Mouse (Mus musculus) CH12.LX (cell line): Measurements from ENCODE around the gene Dand5. TPM values are rescaled to one million over a fixed set of nuclear protein-coding genes. Genes with fewer than 3 reads are reported as not detected.

ENCODE experiments used
- DNase-seq: peaks from one replicate; pipeline ENCODE4 v3.0.0-alpha.2; 2013; ENCODE audit errors: extremely low read depth
- H3K27ac ChIP-seq: 2 replicates; pipeline ENCODE4 v1.5.1; 2012; ENCODE audit warnings: low read depth, mild to moderate bottlenecking, control low read depth, moderate library complexity; ENCODE audit not compliant: insufficient read depth
- H3K27me3 ChIP-seq: replicated peaks from 2 replicates; pipeline ENCODE3; 2012; ENCODE audit warnings: inconsistent platforms
- H3K36me3 ChIP-seq, 2 experiments: replicated peaks in 1 of 2; 2 replicates each; pipeline versions ENCODE3 to v1.6.1; 2012; ENCODE audit warnings: inconsistent platforms in 1 of 2, low read length in 1 of 2, mild to moderate bottlenecking in 1 of 2, mixed read lengths in 1 of 2, moderate library complexity in 1 of 2; ENCODE audit not compliant: control insufficient read depth in 1 of 2, insufficient read depth in 1 of 2
- H3K4me1 ChIP-seq, 2 experiments: 2 replicates each; pipeline ENCODE4 v1.6.1; 2012; ENCODE audit warnings: inconsistent platforms in 1 of 2, moderate library complexity in 1 of 2; ENCODE audit not compliant: insufficient read depth in 2 of 2, control insufficient read depth in 1 of 2
- H3K4me2 ChIP-seq: 2 replicates; pipeline ENCODE4 v1.6.1; 2012; ENCODE audit warnings: low read depth, mild to moderate bottlenecking, control low read depth; ENCODE audit not compliant: poor library complexity, insufficient read depth, severe bottlenecking
- H3K4me3 ChIP-seq, 3 experiments: fragments of 150-350 bp in 1 of 3; sonication (generic) in 1 of 3; replicated peaks in 1 of 3; 2 replicates each; pipeline versions ENCODE3 to v1.5.1; 2011 to 2012; ENCODE audit warnings: low read depth in 2 of 3, low read length in 2 of 3, mild to moderate bottlenecking in 2 of 3, moderate library complexity in 2 of 3, control low read depth in 1 of 3, improper control_type of control experiment in 1 of 3, inconsistent platforms in 1 of 3, mixed read lengths in 1 of 3; ENCODE audit not compliant: poor library complexity in 1 of 3
- H3K79me2 ChIP-seq: replicated peaks from 2 replicates; pipeline ENCODE4 v1.6.1; 2012; ENCODE audit warnings: mild to moderate bottlenecking, moderate library complexity; ENCODE audit not compliant: control insufficient read depth, poor library complexity, insufficient read depth, severe bottlenecking; ENCODE audit errors: extremely low read depth
- H3K9ac ChIP-seq: 2 replicates; pipeline ENCODE4 v1.6.1; 2012; ENCODE audit warnings: low read depth, mild to moderate bottlenecking, control low read depth, moderate library complexity; ENCODE audit not compliant: insufficient read depth
- H3K9me3 ChIP-seq: replicated peaks from 2 replicates; pipeline ENCODE3; 2012; ENCODE audit warnings: low read length, inconsistent platforms, mixed read lengths
- BHLHE40 ChIP-seq: IDR thresholded peaks from 2 replicates; pipeline ENCODE4 v1.6.1; 2011; ENCODE audit warnings: mild to moderate bottlenecking, low read depth, low read length, improper control_type of control experiment
- CHD1 ChIP-seq: IDR thresholded peaks from 2 replicates; pipeline ENCODE4 v1.6.1; 2012; ENCODE audit warnings: low read depth, low read length, improper control_type of control experiment, inconsistent platforms
- CHD2 ChIP-seq: IDR thresholded peaks from 2 replicates; pipeline ENCODE4 v1.6.1; 2011; ENCODE audit warnings: low read length, improper control_type of control experiment
- CTCF ChIP-seq, 2 experiments: IDR thresholded peaks in 1 of 2; conservative IDR thresholded peaks in 1 of 2; 2 replicates each; pipeline ENCODE4 v1.5.1; 2011 to 2012; ENCODE audit warnings: low read depth in 2 of 2, low read length in 2 of 2, improper control_type of control experiment in 1 of 2, inconsistent platforms in 1 of 2, mild to moderate bottlenecking in 1 of 2, moderate library complexity in 1 of 2
- EP300 ChIP-seq: IDR thresholded peaks from 2 replicates; pipeline ENCODE4 v1.6.1; 2011; ENCODE audit warnings: low read length, improper control_type of control experiment
- GABPA ChIP-seq: IDR thresholded peaks from 2 replicates; pipeline ENCODE4 v1.6.1; 2012; ENCODE audit warnings: low read depth, low read length, improper control_type of control experiment, inconsistent platforms; ENCODE audit not compliant: insufficient replicate concordance
- HCFC1 ChIP-seq: IDR thresholded peaks from 2 replicates; pipeline ENCODE4 v1.6.1; 2012; ENCODE audit warnings: low read depth, mild to moderate bottlenecking, inconsistent platforms, low read length, improper control_type of control experiment
- JUN ChIP-seq: IDR thresholded peaks from 2 replicates; pipeline ENCODE4 v1.6.1; 2011; ENCODE audit warnings: low read depth, mild to moderate bottlenecking, low read length, improper control_type of control experiment, moderate library complexity; ENCODE audit not compliant: insufficient read depth
- KAT2A ChIP-seq: IDR thresholded peaks from 2 replicates; pipeline ENCODE4 v1.6.1; 2012; ENCODE audit warnings: low read length, improper control_type of control experiment, inconsistent platforms; ENCODE audit not compliant: insufficient replicate concordance
- MAFK ChIP-seq: IDR thresholded peaks from 2 replicates; pipeline ENCODE4 v1.6.1; 2011; ENCODE audit warnings: low read length, improper control_type of control experiment; ENCODE audit not compliant: insufficient replicate concordance
- MEF2A ChIP-seq: IDR thresholded peaks from 2 replicates; pipeline ENCODE4 v1.6.1; 2014; ENCODE audit warnings: low read depth, mild to moderate bottlenecking, inconsistent platforms, low read length, improper control_type of control experiment, borderline replicate concordance
- MXI1 ChIP-seq: IDR thresholded peaks from 2 replicates; pipeline ENCODE4 v1.6.1; 2011; ENCODE audit warnings: mild to moderate bottlenecking, low read depth, low read length, improper control_type of control experiment
- NELFE ChIP-seq: IDR thresholded peaks from 2 replicates; pipeline ENCODE4 v1.6.1; 2011; ENCODE audit warnings: low read depth, low read length, improper control_type of control experiment
- NRF1 ChIP-seq: IDR thresholded peaks from 2 replicates; pipeline ENCODE4 v1.6.1; 2014; ENCODE audit warnings: low read depth, mild to moderate bottlenecking, inconsistent platforms, low read length, improper control_type of control experiment, moderate library complexity
- POLR2A ChIP-seq: IDR thresholded peaks from 2 replicates; pipeline ENCODE4 v1.6.1; 2011; ENCODE audit warnings: low read depth, mild to moderate bottlenecking, improper control_type of control experiment, low read length
- POLR2AphosphoS2 ChIP-seq: IDR thresholded peaks from 2 replicates; pipeline ENCODE4 v1.6.1; 2011; ENCODE audit warnings: low read depth, low read length, improper control_type of control experiment
- RAD21 ChIP-seq: IDR thresholded peaks from 2 replicates; pipeline ENCODE4 v1.6.1; 2011; ENCODE audit warnings: low read depth, mild to moderate bottlenecking, low read length, improper control_type of control experiment, moderate library complexity
- RCOR1 ChIP-seq: conservative IDR thresholded peaks from 2 replicates; pipeline ENCODE4 v1.6.1; 2012; ENCODE audit warnings: low read depth, mild to moderate bottlenecking, inconsistent platforms, low read length, improper control_type of control experiment
- TCF12 ChIP-seq: IDR thresholded peaks from 2 replicates; pipeline ENCODE4 v1.6.1; 2014; ENCODE audit warnings: low read depth, mild to moderate bottlenecking, inconsistent platforms, low read length, improper control_type of control experiment
- USF1 ChIP-seq: IDR thresholded peaks from 2 replicates; pipeline ENCODE4 v1.6.1; 2014; ENCODE audit warnings: low read depth, mild to moderate bottlenecking, inconsistent platforms, low read length, improper control_type of control experiment
- USF2 ChIP-seq: conservative IDR thresholded peaks from 2 replicates; pipeline ENCODE4 v1.6.1; 2011; ENCODE audit warnings: low read depth, low read length, improper control_type of control experiment
- ZKSCAN1 ChIP-seq: IDR thresholded peaks from 2 replicates; pipeline ENCODE4 v1.6.1; 2012; ENCODE audit warnings: low read depth, inconsistent platforms, low read length, improper control_type of control experiment, borderline replicate concordance
- ZMIZ1 ChIP-seq: IDR thresholded peaks from 2 replicates; pipeline ENCODE4 v1.6.1; 2012; ENCODE audit warnings: low read depth, mild to moderate bottlenecking, inconsistent platforms, low read length, improper control_type of control experiment
- ZNF384 ChIP-seq: IDR thresholded peaks from 2 replicates; pipeline ENCODE4 v1.6.1; 2012; ENCODE audit warnings: low read depth, low read length, improper control_type of control experiment, inconsistent platforms
- dilution Hi-C: fragments of 300-500 bp; cut with MboI; formaldehyde crosslinking; loops from 2 replicates; pipeline ENCODE4 v1.14.3; 2020; ENCODE audit warnings: low sequenced_read_pairs; ENCODE audit not compliant: extremely low pct_unique_long_range_greater_than_20kb, extremely low pct_ligation_motif_present
- in situ Hi-C: fragments of 300-500 bp; cut with MboI; formaldehyde crosslinking; loops from 3 replicates; pipeline ENCODE4 v1.14.3; 2019; ENCODE audit warnings: low sequenced_read_pairs, low pct_ligation_motif_present, low pct_unique_long_range_greater_than_20kb, mixed read lengths
- polyA plus RNA-seq: library from polyadenylated mRNA; unstranded; fragments of >175 nt; gene quantifications from 2 replicates; pipeline ENCODE4 v1.2.1, GENCODE M21; 2012; ENCODE audit warnings: low read depth; ENCODE audit not compliant: insufficient read length
- total RNA-seq, 2 experiments: library from RNA; depleted of rRNA; stranded (reverse); fragments of 300-350 nt in 1 of 2; fragments of >200 nt in 1 of 2; gene quantifications; 2 replicates each; pipeline ENCODE4 v1.2.3; 2012 to 2014

Dand5 gene
- total and polyA plus RNA-seq, 3 experiments, result 1.4 to 1.7 (median 1.5) TPM

DNA sequence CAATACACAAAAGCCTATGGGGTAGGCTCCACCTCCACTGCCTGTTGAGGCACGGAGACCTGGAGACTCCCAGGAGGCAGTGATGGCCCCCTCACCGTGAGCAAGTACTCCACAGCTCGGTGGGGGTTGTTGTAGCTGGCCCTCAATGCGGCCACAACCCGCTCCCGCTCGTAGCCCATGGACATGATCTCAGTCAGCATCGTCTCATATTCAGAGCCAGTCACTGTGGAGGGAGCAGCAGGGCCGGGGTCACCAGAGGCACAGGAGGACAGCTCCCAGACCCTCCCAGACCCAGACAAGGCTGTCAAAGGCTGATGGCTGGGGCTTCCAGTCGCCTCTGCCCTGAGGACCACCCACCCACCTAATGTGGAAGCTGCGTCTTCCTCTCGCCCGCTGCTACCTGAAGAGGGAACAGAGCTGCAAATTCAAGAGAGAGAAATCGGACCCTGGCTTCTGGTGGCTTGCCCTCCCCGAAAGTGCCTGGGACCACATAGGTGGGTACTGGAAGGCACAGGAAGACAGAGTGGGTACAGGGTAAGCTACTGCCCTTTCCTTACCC, 15.4 kb upstream of the Dand5 start:
- Histone ChIP-seq H3K27ac (no peak overlapping the region), H3K79me2 (peaks cover 32% of the 10 kb centered on the region), H3K27me3 (no peaks in the 10 kb centered on the region), H3K9ac (no peak overlapping the region), H3K4me2 (no peak overlapping the region), H3K9me3 (no peaks in the 10 kb centered on the region), H3K36me3 (peaks cover 65 to 79% of the 10 kb centered on the region in 2 experiments), H3K4me3 (no peak overlapping the region), H3K4me1 (peaks cover 8 to 78% of the 10 kb centered on the region in 2 experiments; a peak in 3 of 4 replicates)
- TF ChIP-seq TCF12, result no peak
- TF ChIP-seq ZNF384, result no peak
- TF ChIP-seq ZKSCAN1, result no peak
- TF ChIP-seq USF2, result no peak
- TF ChIP-seq CTCF (conservative IDR thresholded peaks at IDR 0.05 in 1 of 2, IDR thresholded peaks at IDR 0.05 in 1 of 2; ENCODE audit: low read depth in 2 of 2, low read length in 2 of 2), result no peak
- TF ChIP-seq JUN, result no peak
- no peak; the same call in 1 of the 2 replicates for TF ChIP-seq POLR2A
- no peak for TF ChIP-seq MXI1
- no peak for TF ChIP-seq BHLHE40
- no peak for TF ChIP-seq MEF2A
- TF ChIP-seq NELFE, result no peak
- TF ChIP-seq USF1, result no peak
- TF ChIP-seq KAT2A, result no peak
- DNase-seq, result no peak
- dilution Hi-C loops, result no loop called here
- in situ Hi-C loops, result no loop called here

DNA sequence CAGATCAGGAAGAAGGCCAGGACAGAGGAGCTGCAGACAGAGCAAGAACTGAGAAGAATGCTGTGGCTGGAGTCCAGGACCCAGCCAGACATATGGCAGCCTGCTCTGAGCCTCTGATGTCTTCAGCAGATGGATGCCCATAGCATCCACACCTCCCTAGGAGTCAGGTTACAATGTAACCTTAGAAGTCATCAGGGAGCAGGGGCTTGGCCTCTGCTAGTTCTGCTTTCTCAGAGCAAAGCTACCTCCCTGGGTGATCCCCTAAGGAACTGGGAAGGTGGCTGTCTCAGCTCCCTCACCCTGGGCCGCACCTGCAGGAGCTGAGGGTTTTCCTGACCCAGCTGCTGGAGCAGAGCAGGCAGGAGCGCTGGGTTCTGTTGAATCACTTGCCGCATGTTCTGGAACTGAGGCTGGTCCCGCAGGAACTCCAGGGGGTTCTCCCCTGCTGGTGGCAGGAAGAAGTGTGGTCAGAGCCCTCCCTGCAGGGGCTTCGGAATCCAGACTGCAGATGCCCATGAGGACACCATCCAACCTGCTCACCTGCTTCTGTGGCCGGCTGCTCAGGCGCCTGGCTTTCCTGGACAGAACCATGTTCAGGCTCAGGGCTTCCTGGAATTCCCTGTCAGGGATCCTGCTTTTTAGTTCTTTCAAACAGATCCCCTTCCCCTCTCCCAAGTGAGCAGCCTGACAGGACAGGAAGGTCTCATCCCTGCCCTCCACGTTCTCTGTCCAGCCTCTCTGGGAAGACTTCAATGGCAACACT, 14.7 kb upstream of the Dand5 start:
- no peak overlapping the region for H3K9ac ChIP-seq
- no peak for DNase-seq
- no peaks in the 10 kb centered on the region for H3K9me3 ChIP-seq
- H3K79me2 ChIP-seq, result peaks cover 37% of the 10 kb centered on the region
- TF ChIP-seq KAT2A (no peak), TCF12 (no peak), HCFC1 (no peak), GABPA (no peak), CHD2 (no peak), ZMIZ1 (no peak), EP300 (no peak), RAD21 (no peak), POLR2AphosphoS2 (no peak), CTCF (conservative IDR thresholded peaks at IDR 0.05 in 1 of 2, IDR thresholded peaks at IDR 0.05 in 1 of 2; ENCODE audit: low read depth in 2 of 2, low read length in 2 of 2) (no peak), ZNF384 (no peak), RCOR1 (no peak), MAFK (no peak), CHD1 (no peak), NRF1 (no peak), MEF2A (no peak)
- peak overlapping the region; percentile 22; the same call in 1 of the 2 replicates for H3K27ac ChIP-seq
- H3K36me3 ChIP-seq, result peaks cover 58 to 72% of the 10 kb centered on the region in 2 experiments
- H3K4me2 ChIP-seq, result no peak overlapping the region
- H3K4me3 ChIP-seq, result no peak overlapping the region
- dilution Hi-C loops (no loop called here), in situ Hi-C loops (no loop called here)
- peaks cover 8 to 73% of the 10 kb centered on the region in 2 experiments; a peak in 3 of 4 replicates for H3K4me1 ChIP-seq
- H3K27me3 ChIP-seq, result no peaks in the 10 kb centered on the region
